Mouse (Mus musculus) thymus, postnatal 0 days (tissue): ENCODE results near the gene Eci3. TPM values are rescaled to one million over a fixed set of nuclear protein-coding genes. Genes with fewer than 3 reads are reported as not detected.
"Not testable (repeated sequence)": the region's sequence is repeated elsewhere in the genome, so short reads cannot be mapped to it uniquely, and the experiment has no call there.

Experiments used
- DNase-seq: peaks from one replicate; pipeline ENCODE4 v3.0.0-alpha.2; 2015; ENCODE audit warnings: low spot score
- polyA plus RNA-seq: library from polyadenylated mRNA; unstranded; fragments of >200 nt; fragmentation: Nextera tagmentation; extraction: Ambion mirVana; gene quantifications from 2 replicates; pipeline ENCODE4 v1.2.1, GENCODE M21; 2015

Gene Eci3
- polyA plus RNA-seq, result 0.24 and 0.53 TPM in 2 replicates

GRCm38 (mm10) chr13:34963511-34964397 lies at the start of gene Eci3:
Gene Eci3 (minus strand): TSS chr13:34963810.
- DNase-seq, result no peak

DNA sequence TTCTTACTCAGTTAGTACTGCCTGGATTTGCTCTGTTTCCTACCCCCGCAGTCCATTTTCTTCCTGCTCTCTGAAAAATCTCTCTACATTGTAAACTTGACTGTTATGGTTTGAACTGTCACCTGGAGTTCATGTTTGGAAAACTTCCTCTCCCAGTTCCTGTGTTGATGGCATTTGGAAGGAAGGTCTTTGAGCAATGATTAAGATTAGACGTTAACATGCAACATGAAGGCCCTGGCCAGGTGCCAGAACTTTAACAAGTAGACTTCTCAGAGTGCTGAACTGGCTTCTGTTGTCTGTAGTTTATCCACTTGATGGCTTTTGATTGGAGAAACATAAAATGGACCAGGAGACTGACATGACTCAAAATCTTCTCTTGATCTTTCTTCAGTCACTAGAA lies 32.3 kb upstream of the Eci3 start:
- no peak for DNase-seq

- DNase-seq, result peak; percentile 87
Measured at GRCm38 (mm10) chr13:34993983-34994811, 30.6 kb upstream of the Eci3 start.

DNA sequence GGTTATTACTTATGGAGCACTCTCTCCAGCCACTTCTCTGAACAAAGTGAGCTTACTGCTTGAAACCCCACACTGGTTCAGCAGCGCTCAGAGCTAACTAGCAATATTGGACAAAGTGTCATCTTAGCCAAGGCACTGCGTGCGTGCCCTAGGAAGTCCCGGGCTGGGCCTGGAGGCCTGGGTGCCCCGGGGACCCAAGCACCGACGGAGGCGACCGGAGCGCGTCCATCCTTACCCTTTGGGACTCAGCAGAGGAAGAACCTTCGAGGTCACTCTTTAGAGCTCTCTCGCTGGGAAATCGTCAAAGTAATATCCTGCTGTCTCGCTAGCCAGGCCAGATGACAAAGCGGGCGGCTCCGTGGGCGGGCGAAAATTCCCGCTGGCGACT lies 30.0 kb upstream of the Eci3 start:
- DNase-seq, result peak; percentile 48

- no peak for DNase-seq
Measured at GRCm38 (mm10) chr13:34993085-34993484, 29.5 kb upstream of the Eci3 start.

- no peak for DNase-seq
Measured at GRCm38 (mm10) chr13:34991581-34992273, 28.1 kb upstream of the Eci3 start.

GRCm38 (mm10) chr13:34983479-34983878 lies 19.9 kb upstream of the Eci3 start:
- not testable (repeated sequence) for DNase-seq

- not testable (repeated sequence) for DNase-seq
Measured at GRCm38 (mm10) chr13:34978635-34979034, 15.0 kb upstream of the Eci3 start.

GRCm38 (mm10) chr13:34977410-34977809 lies 13.8 kb upstream of the Eci3 start:
- no peak for DNase-seq

GRCm38 (mm10) chr13:34976116-34976515 lies 12.5 kb upstream of the Eci3 start:
- no peak for DNase-seq

DNA sequence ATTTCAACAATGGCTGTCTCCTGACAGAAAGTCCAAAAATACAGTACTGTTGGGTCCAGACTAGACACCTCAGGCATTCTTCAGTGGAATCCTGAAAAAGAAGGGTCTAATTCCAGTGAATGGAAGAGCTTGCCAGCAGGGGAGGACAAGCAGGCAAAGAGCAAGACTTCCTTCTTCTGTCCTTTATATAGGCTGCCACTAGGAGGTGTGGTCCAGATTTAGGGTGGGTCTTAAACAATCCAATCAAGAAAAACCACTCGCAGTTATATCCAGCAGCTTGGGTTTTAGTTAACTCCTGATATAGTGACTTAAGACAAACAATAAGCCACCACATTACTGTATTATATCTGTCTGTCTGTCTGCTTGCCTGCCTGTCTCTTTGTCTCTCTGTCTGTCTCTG lies 10.2 kb upstream of the Eci3 start:
- DNase-seq, result peak; percentile 56

DNA sequence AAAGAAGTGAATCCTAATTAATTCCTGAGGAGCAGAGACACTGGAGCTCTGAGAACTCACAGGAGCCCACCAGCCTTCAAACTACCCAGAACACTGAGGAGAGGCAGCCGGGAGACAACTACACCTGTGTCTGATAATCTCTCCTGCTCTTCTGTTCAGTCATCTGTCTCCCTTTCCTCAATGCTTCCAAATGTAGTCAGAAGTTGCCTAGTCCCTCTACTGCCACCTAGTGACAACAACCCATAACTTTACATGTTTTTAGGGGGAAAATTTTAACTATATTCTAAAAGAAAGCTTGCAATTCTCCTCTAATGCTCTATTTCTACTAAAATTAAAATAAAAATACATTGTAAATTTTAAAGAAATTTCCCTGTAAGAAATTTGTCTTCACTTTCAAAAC lies 9.5 kb upstream of the Eci3 start:
- DNase-seq, result peak; percentile 70

- DNase-seq, result not testable (repeated sequence)
Measured at GRCm38 (mm10) chr13:34972456-34972855, 8.8 kb upstream of the Eci3 start.

DNA sequence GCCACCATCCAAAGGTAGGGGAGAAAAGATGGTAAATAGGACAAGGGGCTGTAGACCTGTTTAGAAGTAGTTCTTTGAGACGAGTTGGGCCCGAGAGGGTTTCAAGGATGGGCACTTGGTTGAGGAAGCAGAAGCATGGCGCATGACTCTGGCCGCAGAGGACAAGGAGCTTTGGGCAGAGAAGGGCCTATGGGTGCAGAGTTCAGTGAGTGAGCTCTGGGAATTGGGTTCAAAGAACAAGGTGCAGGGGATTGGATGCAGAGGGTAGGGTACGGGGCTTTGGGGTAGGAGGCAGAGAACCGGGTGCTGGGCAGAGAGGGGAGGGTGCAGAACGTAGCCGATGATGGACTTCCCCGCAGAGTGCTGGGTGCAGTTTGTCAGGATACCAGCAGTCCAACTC lies 2.0 kb upstream of the Eci3 start:
- not testable (repeated sequence) for DNase-seq

- no peak for DNase-seq
Measured at GRCm38 (mm10) chr13:34964866-34965265, 1.3 kb upstream of the Eci3 start.

- DNase-seq, result no peak
Measured at GRCm38 (mm10) chr13:34964419-34964818, 809 bp upstream of the Eci3 start.

DNA sequence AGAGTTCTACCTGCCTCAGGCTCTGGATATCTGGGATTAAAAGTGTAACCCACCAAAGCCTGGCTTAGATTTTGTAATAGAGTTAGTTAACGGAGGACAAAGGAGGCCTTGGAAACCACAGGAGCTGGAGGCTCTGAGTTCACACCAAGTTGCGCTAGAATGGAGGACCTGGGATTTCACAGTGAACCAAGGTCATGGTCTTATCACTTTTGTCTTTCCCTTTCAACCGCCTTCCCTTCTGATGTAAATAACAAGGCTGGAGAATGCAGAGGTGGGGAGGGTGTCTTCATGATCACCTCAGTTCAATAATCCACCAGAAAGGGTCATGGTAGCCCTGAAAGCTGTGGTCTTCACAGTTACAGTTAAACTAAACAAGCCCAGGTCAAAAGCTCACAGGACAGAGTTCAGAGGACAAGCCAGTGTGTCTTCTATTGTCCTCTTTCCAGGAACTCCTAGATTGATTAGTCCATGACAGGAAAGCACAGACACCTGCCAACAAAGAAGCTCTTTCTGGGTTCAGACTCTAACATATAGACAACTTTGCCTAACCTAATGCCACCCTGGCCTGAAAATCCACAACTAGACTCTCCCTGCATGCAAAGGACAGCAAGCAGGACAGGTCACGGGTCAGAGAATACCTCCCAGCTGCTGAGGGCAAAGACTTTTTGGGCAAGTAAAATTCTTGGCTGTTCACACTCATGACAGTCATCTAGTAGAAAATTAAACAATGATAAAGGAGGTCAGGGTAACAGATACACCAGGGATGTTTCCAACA lies 2.4 kb downstream of the Eci3 start:
- DNase-seq, result no peak

DNA sequence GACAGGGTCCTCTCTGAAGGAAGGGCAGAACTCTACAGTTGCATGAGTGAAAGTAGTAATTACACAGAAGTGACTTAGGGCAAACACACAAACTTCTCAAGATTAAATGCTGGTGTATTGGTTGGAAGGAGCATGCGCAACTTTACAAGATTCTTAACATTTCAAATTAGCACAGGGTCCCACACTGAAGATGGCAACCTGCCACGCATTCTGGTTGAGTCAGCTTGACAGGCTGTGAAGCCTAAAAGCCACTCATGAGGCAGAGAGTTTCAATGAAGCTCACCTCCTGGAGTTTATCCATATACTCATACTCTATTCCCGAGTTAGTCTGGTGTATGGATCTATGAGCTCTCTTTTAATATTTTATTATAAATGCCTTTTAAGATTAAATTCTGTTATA lies 5.5 kb downstream of the Eci3 start:
- DNase-seq, result not testable (repeated sequence)

- peak; percentile 83 for DNase-seq
Measured at GRCm38 (mm10) chr13:34956901-34957300, 6.7 kb downstream of the Eci3 start.

DNA sequence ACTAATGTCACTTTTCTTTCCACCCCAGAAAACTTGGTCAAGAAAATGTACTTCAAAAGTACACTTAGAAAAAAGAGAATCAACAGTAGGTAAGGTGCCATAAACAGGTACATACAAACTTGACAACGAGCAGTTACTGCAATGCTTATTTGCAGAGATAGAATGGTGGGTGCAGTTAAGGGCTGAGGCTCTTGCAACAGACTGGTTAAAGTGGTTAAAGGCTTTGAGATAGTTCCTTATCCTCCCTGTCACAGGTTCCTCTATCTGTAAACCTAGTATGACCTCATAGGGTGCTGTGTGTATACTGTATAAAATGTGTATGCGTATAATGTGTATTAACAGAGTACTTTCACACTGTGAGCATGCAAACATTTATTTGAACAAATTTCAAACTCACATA lies 12.2 kb downstream of the Eci3 start:
- DNase-seq, result not testable (repeated sequence)

DNA sequence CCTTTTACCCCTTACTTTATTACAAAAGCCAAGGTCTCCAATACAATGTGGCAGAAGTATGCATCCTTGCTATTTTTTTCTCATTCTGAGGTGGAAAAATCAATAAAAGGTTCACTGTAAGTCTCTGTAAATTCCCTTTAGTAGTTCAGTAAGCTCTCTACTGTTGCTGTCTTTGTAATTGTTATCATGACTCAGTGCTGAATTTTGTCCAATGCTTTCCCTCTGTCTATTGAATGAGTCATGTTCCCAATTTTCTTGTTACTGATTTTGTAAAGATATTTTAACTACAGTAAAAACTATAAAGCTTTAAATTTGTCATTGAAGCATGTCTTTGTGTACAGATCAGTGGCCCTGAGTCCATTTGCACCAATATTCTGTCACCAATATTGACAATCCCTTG lies 21.2 kb downstream of the Eci3 start:
- DNase-seq, result no peak
